Mouse (Mus musculus) lung, postnatal 36 days (tissue): ENCODE measurements at regions not wholly inside any gene's neighbourhood (a gene's known extent, or its start where the extent isn't known, plus 50 kb on each side); places are given as distances from the start of the nearest gene placed in this dataset.

Experiments used
- DNase-seq: peaks from one replicate; pipeline ENCODE4 v3.0.0; 2022; ENCODE audit warnings: mixed read lengths

DNA sequence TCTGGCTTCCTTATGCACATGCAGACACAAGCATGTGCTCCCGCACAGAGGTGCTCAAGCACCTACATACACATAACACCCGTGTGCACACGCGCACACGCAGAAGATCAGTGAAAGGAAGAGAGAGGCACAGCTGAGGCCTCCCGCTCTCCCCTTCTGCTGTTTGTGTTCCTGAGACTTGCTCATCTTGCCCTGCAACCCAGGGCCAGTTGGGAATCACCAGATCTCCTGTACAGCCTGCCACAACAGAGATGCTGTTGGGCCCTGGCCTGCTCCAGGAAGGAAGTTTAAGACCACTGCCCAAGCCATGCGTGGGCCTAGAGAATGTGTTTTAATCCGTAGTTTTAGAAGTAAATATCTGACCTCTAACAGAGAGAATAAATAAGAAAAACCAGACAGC is 160.0 kb upstream of the Ctnnb1 start:
- no peak for DNase-seq

DNA sequence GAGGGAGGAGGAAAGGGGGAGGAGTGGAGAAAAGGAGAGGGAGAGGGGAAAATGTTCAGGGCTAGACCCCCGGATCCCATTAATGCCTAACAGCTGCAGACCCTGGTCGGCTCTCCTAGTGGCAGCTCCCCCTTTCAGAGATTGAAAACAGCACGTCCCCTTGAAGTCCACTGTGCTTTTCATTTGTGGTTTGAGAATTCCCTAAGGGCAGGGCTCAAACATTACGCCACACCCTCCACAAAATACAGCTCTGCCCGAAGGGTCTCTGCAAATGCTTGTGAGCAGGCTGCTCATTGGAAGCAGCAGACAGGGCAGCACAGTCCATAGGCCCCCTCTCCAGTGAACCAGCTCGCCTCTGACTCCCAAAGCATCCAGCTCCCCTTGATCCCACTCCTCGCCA is 159.3 kb upstream of the Ctnnb1 start:
- DNase-seq: no peak

DNA sequence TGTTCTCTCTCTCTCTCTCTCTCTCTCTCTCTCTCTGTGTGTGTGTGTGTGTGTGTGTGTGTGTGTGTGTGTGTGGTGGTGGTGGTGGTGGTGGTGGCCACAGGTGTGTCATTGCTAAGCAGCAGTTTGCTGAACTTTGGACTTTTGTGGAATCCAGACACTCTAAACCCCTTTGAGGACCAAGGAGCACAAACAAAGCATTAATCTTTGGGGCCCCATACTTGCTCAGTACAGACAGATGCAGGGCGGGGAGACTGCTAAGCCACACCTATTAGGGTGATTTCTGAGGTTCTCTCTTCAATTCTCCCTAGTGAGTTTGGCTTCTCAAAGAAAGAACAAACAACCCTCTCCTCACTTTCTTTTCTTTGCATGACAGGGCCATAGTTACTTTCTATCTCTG is 158.1 kb upstream of the Ctnnb1 start:
- DNase-seq: no peak

DNA sequence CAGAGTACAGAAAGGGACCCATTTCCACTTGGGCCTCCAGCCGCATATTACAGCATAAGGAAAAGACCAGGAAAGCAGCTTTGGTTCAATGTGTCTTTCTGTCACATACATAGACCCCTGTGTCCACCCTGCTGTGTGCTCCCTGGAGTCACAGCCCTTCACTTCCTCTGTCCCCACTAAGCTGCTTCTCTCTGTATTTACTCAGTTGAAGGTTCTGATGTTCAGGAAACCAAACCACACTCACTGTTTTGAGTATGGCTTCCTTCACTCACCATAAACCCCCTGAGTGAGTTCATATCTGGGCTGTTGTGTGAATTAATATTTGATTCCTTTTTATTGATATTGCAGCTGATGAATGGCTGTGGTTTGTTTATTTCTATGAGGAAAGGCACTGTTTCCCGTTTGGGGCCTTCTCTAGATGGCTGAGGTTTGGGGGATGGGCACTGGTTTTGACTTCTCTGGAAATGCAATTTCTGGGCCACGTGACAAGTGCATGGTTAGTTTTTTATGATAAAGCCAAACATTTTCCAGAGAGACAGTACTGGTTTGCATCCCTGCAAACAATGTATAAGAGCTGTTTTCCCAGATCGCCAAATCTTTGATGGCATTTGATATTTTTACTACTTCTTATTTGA is 157.0 kb upstream of the Ctnnb1 start:
- peak; percentile 29 for DNase-seq

DNA sequence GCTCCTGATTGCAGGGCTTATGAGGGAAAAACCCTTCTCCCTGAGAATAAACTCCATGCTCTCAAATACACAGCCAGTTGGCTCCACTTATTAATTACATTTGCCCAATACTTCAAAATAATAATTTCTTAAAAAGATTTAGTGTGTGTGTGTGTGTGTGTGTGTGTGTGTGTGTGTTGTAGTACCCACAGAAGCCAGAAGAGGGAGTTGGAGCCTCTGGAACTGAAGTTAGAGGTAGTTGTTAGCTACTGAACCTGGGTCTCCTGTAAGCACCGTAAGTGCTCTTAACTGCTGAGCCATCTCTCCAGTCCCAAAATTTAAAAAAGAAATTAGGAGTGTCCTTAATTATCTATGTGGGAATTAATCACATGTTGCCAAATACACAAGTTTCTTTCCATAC is 154.8 kb upstream of the Ctnnb1 start:
- DNase-seq: peak; percentile 40

DNA sequence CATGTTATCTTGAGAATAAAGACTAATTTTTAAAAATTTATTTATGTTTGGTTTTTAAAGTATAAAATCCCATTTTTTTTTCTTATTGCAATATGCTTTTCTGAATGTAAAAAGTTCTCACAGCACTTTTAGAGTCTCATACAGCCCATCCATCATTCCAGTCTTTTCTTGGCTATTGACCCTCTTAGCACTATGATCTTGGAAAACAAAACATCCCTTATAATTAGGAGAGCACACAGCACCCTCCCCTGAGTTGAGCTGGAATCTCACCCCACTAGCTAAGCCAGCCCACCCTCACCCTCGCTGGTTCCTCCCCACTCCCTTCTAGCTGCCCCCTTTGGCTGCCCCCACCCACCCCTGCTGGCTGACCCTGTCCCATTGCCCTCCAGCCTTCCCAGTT is 154.2 kb upstream of the Ctnnb1 start:
- peak; percentile 26 for DNase-seq

DNA sequence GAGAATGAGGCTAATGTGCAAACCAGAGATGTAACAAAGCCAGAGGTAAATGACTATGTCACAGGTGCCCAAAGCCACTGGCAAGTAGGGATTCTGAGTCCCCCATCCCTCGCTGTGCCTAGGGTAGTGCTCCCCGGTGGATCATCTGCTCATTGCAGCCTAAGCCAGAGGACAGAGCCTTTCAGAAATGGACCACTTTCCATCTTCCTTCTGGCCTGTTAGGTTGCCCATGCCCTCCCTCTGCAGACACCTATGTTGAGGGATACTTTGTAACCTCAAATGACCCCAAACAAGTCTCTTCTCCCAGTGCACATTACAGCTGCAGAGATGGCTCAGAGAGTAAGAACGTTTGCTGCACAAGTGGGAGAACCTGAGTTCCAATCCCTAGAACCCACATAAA is 153.3 kb upstream of the Ctnnb1 start:
- peak; percentile 22 for DNase-seq

DNA sequence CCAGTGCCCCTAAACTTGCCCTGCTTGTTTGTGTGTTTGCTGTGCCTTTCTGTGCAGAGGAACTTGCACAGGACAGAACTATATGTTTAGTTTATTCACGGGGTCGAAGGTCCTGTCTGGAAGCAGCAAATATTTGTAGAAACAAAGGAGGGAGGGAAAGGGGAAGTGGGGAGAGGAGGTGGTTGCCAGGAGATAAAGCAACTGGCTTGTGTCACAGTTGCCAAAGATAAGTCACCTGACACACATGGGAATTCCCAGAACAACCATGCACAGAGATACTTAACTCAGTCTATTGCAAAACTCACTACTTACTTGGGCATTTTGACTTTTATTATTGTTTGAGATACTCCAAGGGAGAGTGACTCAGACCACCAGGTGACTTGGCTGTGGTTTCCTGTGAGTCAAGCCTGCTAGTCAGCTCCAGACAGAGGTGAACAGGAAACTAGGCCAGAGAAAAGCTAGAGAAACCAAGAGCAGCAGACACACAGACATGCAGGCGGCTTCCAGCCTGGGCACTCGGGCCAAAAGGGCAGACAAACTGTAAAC is 152.5 kb upstream of the Ctnnb1 start:
- peak; percentile 91 for DNase-seq

DNA sequence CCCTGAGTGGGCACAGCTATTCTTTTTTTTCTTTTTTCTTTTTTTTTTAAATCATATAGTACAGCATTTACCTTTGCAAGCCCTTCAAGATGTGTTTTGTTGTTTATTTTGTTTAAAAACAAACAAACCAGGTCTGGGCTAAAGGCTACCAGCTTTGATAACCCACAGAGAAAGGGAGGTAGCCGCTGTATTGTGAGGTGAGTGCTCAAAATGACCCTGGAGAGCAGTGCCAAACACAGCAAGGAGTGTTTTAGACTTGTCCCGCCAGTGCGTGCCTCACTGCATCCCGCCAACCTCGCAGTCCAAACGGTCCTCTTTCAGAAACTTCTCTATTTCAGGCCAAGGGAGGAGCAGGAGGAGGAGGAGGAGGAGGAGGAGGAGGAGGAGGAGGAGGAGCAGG is 152.0 kb upstream of the Ctnnb1 start:
- DNase-seq: peak; percentile 39

DNA sequence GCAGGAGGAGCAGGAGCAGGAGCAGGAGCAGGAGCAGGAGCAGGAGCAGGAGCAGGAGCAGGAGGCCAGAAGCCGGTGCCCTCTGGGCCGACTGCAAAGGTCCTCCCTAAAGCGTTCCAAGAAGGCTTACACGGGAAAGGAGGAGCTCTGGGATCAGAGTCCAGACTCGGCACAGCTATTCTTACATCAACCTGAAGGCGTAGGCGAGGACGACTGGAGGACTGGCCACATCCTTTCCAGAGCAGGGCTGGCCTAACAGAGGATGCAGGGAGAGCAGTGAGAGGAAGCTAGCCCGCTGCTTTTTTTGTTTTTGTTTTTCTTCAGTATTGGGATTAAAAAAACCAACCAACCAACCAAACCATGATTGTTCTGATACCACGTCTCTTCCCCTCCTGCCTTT is 151.5 kb upstream of the Ctnnb1 start:
- DNase-seq: peak; percentile 79

DNA sequence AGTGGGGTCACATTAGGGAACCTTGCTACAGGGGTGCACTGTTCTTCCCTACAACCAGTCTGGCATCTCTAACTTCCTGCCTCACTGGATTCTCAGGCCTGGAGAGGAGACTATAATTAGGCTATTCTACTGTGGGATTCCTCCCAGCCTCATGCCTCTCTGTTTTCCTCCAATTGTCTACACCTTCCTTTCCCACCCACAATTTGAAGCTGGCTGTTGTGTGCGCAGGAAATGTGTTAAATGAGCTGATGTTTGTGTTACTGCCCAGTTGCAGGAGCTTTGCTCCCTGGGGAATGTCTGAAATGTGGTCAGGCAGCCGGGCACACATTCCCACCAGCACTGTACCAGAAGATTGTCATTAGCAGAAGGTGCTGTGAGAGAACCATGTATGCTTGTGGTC is 150.6 kb upstream of the Ctnnb1 start:
- peak; percentile 76 for DNase-seq

DNA sequence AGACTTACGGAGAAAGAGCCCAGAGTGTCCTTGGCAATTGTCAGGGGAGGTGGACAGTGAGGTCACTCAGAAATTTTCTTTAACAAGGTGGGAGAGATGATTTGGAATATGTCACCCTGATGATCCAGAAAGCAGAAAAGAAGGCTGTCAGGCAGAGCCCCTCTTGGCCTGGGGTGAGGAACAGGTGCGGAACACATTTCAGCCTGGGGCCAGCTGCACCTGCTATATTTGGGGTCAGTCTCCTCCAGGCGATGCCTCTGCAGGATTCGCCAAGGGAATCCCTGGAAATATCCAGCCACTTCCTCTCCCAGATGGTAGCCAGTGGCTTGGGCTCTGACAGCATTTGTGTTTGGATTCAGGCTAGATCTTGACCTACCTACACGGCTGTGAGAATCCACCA is 134.8 kb upstream of the Ctnnb1 start:
- DNase-seq: no peak

DNA sequence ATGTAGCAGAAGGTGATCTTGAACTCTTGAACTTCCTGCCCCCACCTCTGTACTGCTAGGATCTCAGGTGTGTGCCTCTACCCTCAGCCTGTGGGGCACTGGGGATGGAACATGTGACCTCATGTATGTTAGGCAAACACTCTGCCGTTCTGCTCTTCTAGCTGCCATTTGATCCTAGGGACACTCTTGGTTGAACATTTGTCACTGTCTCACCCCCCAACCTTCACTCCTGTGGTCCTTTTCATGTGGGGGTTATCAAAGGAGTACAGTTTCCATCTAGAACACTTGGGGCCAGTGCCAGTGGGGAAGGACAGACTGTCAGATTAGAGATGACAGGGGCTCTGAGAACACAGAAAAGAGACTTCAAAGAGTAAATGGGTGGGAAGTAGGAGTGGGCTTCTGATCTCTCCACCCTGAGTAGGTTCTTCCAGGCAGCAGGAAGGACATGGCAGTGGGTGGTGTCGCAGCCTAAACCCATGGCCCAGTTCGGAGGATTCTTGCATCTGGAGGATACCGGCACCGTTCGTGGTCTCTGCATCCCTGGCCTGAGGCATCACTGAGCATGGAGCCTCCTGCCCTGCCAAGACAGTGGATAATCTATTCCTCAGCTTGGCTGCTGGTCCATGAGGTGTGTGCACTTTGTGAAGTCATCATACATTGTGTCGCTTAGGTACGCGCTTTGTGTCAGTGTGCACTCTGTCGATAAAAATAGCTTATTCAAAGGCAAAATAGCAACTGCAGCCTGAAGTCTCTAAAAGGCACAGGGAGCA is 132.7 kb upstream of the Ctnnb1 start:
- no peak for DNase-seq

DNA sequence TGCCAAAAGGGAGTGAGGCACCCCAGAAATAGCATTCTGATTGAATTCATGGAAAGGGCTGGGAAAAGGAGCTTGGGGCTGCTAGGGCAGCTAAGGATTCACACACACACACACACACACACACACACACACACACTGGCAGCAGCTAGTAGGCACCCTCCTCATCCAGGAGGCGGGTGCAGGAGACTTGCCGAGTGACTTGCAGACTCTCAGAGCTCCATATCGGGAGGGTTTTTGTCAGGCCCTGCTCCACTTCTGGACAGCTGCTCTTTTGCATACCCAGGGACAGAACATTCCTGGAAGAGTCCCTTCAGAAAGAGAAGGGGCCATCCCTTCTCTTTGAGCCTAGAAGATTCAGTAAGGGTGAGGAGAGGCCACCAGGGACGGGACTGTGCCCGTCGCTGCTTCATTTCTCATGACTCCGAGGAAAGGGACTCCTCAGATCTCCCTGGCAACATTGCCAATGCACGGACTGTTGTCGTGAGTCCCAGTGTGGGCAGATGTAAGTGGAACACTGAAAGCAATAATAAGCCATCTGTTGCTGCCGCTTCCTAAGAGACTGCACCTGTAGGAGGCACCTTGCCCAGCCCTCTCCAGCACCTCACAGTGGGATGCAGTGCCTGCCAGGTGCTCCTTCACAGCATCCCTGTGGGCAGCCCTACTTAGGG is 130.9 kb upstream of the Ctnnb1 start:
- DNase-seq: no peak

DNA sequence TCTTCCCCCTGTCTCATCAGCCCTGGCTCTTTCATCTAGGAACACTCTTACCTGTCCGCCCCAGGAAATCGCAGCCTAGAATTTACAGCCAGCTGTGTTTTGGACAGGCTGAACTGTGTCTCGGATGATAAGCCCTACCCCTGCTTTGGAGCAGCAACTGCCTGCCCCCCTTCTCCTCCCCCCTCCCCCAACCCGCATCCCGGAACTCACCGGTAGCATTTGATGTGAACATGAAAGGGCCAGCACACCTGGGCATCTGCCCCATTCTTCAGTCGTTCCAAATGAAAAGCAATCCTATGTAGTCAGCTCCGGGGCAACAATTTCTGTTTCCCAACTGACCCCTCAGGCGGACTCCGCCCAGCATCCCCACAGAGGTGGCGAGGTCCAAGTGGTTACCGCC is 130.1 kb upstream of the Ctnnb1 start:
- DNase-seq: no peak

DNA sequence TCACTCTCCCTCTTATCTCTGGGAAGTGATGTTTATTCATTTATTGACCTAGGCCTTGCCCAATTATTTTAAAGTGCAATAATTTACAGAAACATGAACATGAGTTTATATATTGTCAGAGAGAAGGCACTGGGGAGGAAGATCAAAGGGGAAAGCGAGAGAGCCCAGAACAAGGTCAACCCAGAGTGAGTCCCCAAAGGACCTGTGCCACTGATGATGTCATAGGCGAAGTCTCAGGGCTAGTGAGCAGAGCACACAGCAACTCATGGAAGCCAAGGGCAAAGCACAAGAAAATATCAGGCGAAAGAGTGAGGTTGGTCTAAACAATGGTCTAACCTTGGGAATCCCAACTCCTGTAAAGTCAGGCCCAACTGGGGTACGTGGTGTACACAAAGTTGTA is 126.4 kb upstream of the Ctnnb1 start:
- DNase-seq: no peak

DNA sequence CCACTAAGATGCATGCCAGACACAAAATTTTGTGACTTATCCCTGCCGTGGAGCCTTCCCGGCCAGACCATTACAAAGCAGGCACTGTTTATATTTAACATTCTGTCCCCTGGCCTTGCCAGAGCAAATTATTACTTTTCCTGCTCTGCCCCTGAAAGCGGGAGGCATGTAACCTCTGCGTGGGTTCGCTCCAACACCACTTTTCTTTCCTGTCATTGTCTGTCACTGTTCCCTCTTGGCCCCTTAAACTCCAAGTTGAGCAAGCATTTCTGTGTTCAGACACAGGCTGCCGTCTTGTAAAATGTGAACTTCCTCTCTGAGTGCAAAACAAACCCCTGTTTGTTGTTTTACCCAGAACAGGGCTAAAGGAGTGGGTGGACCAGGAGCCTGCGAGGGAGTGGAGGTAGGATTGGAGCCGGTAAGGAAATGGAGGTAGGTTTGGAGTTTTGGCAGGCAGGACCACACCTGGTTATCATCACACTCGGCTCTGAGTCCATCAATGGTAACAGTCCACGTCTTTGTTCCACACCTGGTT is 124.2 kb upstream of the Ctnnb1 start:
- DNase-seq: peak; percentile 45

DNA sequence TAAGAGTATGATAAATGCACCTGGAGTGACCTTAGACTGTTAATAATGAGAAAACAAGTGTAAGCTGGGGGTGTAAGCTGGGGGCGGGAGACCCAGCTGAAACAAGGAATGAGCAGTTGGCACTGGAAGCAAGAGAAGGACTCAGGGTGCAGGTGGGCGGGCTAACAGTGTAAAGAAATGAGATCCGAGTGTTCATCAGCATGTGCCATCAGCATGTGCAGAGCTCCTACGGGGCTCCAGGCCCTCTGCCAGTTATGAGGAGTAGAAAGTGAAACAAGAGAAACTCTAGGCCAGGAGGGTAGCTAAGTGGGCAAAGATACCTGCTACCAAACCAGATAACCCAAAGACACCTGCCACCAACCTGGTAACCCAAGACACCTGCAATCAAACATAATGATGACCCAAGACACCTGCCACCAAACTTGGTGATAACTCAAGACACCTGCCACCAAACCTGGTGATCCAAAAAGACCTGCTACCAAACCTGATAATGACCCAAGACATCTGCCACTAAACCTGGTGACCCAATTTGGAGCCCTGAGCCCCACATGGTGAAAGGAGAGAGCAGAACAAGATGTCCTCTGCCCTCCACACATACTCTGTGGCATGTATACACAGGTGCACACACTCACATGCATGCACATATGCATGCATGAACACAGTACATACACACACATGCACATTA is 120.1 kb upstream of the Ctnnb1 start:
- no peak for DNase-seq

DNA sequence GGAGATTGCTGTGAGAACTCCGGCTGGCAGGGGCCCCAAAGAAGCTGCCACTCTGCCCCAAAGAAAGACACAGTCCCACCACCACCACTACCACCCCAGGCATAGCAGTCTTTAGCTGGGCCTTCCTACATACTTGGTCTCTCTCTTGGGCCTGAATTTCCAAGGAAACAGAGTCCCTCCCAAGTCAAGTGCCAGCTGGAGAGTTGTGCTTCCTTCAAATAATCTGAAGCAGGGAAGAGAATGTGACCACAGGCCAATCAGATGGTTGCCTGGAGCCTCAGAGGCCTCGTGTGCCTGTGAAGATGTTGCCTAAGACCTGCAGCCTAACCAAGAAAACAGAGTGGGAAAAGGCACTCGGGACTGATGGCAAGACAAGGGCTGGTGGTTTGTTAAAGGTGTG is 117.5 kb upstream of the Ctnnb1 start:
- peak; percentile 76 for DNase-seq

DNA sequence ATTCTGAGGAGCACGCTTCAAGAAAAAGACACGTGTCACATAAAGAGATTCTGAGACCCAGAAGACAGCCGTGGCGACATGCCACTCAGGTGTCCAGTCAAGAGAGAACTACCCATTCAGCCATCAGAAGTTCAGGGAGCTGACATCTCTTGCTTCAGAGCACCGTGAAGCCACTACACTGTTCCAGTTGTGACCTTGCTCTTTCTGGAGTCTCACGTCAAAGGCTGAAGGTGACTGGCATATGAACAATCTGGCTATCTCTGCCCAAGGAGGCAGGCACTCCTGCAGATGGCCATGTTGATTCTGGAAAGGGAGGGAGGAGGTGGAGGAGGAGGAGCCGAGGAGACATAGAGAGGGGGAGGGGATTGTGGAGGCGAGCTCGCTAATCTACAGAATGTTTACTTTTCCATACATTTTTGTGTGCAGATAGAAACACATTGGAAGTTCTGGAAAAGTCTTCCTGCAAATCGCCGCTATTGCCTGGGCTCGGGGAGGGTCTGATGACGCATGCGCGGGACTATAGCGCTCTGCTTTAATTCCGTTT is 116.3 kb upstream of the Ctnnb1 start:
- DNase-seq: no peak

DNA sequence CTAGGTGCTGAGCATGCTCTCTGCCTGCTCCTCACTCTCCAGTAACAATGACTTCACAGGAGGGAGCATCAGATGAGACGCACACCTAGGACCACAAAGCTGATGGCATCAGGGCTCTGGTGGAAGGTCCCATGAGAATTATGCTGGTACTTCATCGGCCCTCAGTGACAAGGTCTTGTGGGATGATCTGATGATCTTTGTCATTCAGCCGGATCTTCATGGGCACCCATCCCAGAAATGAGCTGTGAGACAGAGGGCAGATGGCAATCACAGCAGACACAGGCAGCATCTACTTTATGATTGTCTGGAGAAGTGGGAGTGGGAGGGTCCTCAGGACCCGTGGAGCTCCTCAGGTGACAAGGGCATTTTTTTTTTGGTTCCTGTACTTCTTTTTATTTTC is 114.7 kb upstream of the Ctnnb1 start:
- peak; percentile 32 for DNase-seq

DNA sequence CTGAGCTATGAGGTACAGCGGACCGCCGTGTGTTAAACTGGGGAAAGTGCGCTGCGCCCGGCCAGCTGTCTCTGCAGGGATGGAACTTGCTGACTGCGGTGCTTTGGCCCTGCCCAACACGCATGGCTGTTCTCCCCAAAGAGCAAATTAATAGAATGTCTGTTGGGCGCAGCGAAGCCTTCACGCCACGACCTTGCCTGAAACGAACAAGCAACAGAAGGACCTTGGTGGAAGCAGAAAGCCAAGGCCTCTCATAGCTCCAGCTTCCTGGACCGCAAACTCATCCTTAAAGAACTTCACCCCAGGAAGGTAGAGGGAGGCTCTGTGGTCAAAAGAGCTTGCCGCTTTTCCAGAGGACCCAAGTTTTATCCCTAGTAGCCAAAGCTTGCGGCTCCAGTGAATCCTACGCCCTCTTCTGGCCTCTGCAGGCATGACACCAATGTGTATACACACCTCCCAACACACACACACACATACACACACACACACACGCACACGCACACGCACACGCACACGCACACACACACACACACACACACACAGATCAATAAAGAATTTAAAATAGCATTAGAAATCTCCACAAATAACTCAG is 110.2 kb upstream of the Ctnnb1 start:
- no peak for DNase-seq
